Mouse (Mus musculus): ENCODE measurements at regions not wholly inside any gene's neighbourhood (a gene's known extent, or its start where the extent isn't known, plus 50 kb on each side); places are given as distances from the start of the nearest gene placed in this dataset.

- no peak overlapping the region for H3K9ac ChIP-seq
- no peak overlapping the region for H3K4me3 ChIP-seq (ENCODE audit: low read depth, low read length)
- H3K36me3 ChIP-seq (ENCODE audit: insufficient read depth) = no peaks in the 10 kb centered on the region
- no peaks in the 10 kb centered on the region for H3K4me1 ChIP-seq (ENCODE audit: insufficient read depth)
- DNase-seq (no peak), ATAC-seq (no peak)
- 42% methylated on average over 2 of the region's 2 CpGs for WGBS
- H3K9me3 ChIP-seq (ENCODE audit: low read length) = no peaks in the 10 kb centered on the region
- H3K27ac ChIP-seq (ENCODE audit: low read depth, low read length) = no peak overlapping the region
- H3K4me2 ChIP-seq (ENCODE audit: low read depth) = no peak overlapping the region
- TF ChIP-seq CTCF (IDR thresholded peaks at IDR 0.05; ENCODE audit: low read depth) = no peak
- no peaks in the 10 kb centered on the region for H3K27me3 ChIP-seq (ENCODE audit: insufficient read depth, low read length)
Observed at GRCm38 (mm10) chr14:74019421-74019820, 358.4 kb downstream of the Gm21750 start.

- Histone ChIP-seq H3K36me3 (ENCODE audit: insufficient read depth) (no peaks in the 10 kb centered on the region), H3K4me2 (ENCODE audit: low read depth) (no peak overlapping the region), H3K4me1 (ENCODE audit: insufficient read depth) (0 out of 2 replicates have a peak, but pooled peaks cover 5% of the 10 kb centered on the region), H3K9ac (no peak overlapping the region), H3K27me3 (ENCODE audit: insufficient read depth, low read length) (no peaks in the 10 kb centered on the region), H3K27ac (ENCODE audit: low read depth, low read length) (no peak overlapping the region), H3K4me3 (ENCODE audit: low read depth, low read length) (no peak overlapping the region), H3K9me3 (ENCODE audit: low read length) (no peaks in the 10 kb centered on the region)
- DNase-seq = peak; percentile 14
- WGBS = 56% methylated on average over 5 of the region's 5 CpGs
- no peak for TF ChIP-seq CTCF (IDR thresholded peaks at IDR 0.05; ENCODE audit: low read depth)
- peak; percentile 76 for ATAC-seq
Observed at GRCm38 (mm10) chr14:74047009-74047694, 386.1 kb downstream of the Gm21750 start.

GRCm38 (mm10) chr14:74047695-74048280 lies 386.8 kb downstream of the Gm21750 start:
- Histone ChIP-seq H3K27ac (ENCODE audit: low read depth, low read length) (peak overlapping the region; percentile 46; the same call in 1 of the 2 replicates), H3K4me1 (ENCODE audit: insufficient read depth) (0 out of 2 replicates have a peak, but pooled peaks cover 5% of the 10 kb centered on the region), H3K4me2 (ENCODE audit: low read depth) (no peak overlapping the region), H3K9me3 (ENCODE audit: low read length) (no peaks in the 10 kb centered on the region), H3K4me3 (ENCODE audit: low read depth, low read length) (no peak overlapping the region), H3K27me3 (ENCODE audit: insufficient read depth, low read length) (no peaks in the 10 kb centered on the region), H3K9ac (peak overlapping the region; percentile 14; the same call in 1 of the 2 replicates), H3K36me3 (ENCODE audit: insufficient read depth) (no peaks in the 10 kb centered on the region)
- peak; percentile 12 for DNase-seq
- no peak for TF ChIP-seq CTCF (IDR thresholded peaks at IDR 0.05; ENCODE audit: low read depth)
- peak; percentile 83 for ATAC-seq
- whole genome bisulfite sequencing = 65% methylated on average over 6 of the region's 6 CpGs

GRCm38 (mm10) chr14:74048386-74048785 lies 387.4 kb downstream of the Gm21750 start:
- no peak overlapping the region for H3K9ac ChIP-seq
- H3K27ac ChIP-seq (ENCODE audit: low read depth, low read length) = no peak overlapping the region
- no peak for DNase-seq
- H3K4me2 ChIP-seq (ENCODE audit: low read depth) = no peak overlapping the region
- 70% methylated on average over 3 of the region's 3 CpGs for WGBS
- no peaks in the 10 kb centered on the region for H3K27me3 ChIP-seq (ENCODE audit: insufficient read depth, low read length)
- ATAC-seq = no peak
- H3K4me1 ChIP-seq (ENCODE audit: insufficient read depth) = 0 out of 2 replicates have a peak, but pooled peaks cover 5% of the 10 kb centered on the region
- no peaks in the 10 kb centered on the region for H3K9me3 ChIP-seq (ENCODE audit: low read length)
- no peak for TF ChIP-seq CTCF (IDR thresholded peaks at IDR 0.05; ENCODE audit: low read depth)
- H3K4me3 ChIP-seq (ENCODE audit: low read depth, low read length) = no peak overlapping the region
- no peaks in the 10 kb centered on the region for H3K36me3 ChIP-seq (ENCODE audit: insufficient read depth)

GRCm38 (mm10) chr14:74066051-74066450 lies 405.0 kb downstream of the Gm21750 start:
- H3K36me3 ChIP-seq (ENCODE audit: insufficient read depth) = no peaks in the 10 kb centered on the region
- ATAC-seq (no peak), DNase-seq (no peak)
- H3K27me3 ChIP-seq (ENCODE audit: insufficient read depth, low read length) = no peaks in the 10 kb centered on the region
- no peak overlapping the region for H3K9ac ChIP-seq
- TF ChIP-seq CTCF (IDR thresholded peaks at IDR 0.05; ENCODE audit: low read depth) = no peak
- no peaks in the 10 kb centered on the region for H3K4me1 ChIP-seq (ENCODE audit: insufficient read depth)
- no peak overlapping the region for H3K4me3 ChIP-seq (ENCODE audit: low read depth, low read length)
- no peak overlapping the region for H3K27ac ChIP-seq (ENCODE audit: low read depth, low read length)
- H3K4me2 ChIP-seq (ENCODE audit: low read depth) = no peak overlapping the region
- H3K9me3 ChIP-seq (ENCODE audit: low read length) = no peaks in the 10 kb centered on the region

- DNase-seq (no peak), ATAC-seq (no peak)
- no peaks in the 10 kb centered on the region for H3K9me3 ChIP-seq (ENCODE audit: low read length)
- H3K4me2 ChIP-seq (ENCODE audit: low read depth) = no peak overlapping the region
- no peak overlapping the region for H3K27ac ChIP-seq (ENCODE audit: low read depth, low read length)
- no peak for TF ChIP-seq CTCF (IDR thresholded peaks at IDR 0.05; ENCODE audit: low read depth)
- H3K36me3 ChIP-seq (ENCODE audit: insufficient read depth) = no peaks in the 10 kb centered on the region
- 84% methylated on average over 2 of the region's 2 CpGs for WGBS
- no peak overlapping the region for H3K9ac ChIP-seq
- no peaks in the 10 kb centered on the region for H3K27me3 ChIP-seq (ENCODE audit: insufficient read depth, low read length)
- 0 out of 2 replicates have a peak, but pooled peaks cover 2% of the 10 kb centered on the region for H3K4me1 ChIP-seq (ENCODE audit: insufficient read depth)
- no peak overlapping the region for H3K4me3 ChIP-seq (ENCODE audit: low read depth, low read length)
Observed at GRCm38 (mm10) chr14:74093016-74093415, 432.0 kb downstream of the Gm21750 start.

- no peak overlapping the region for H3K27ac ChIP-seq (ENCODE audit: low read depth, low read length)
- DNase-seq = no peak
- WGBS = 93% methylated on average over 4 of the region's 4 CpGs
- 0 out of 2 replicates have a peak, but pooled peaks cover 4% of the 10 kb centered on the region for H3K4me1 ChIP-seq (ENCODE audit: insufficient read depth)
- no peaks in the 10 kb centered on the region for H3K27me3 ChIP-seq (ENCODE audit: insufficient read depth, low read length)
- H3K9me3 ChIP-seq (ENCODE audit: low read length) = no peaks in the 10 kb centered on the region
- no peak overlapping the region for H3K9ac ChIP-seq
- ATAC-seq = no peak
- H3K36me3 ChIP-seq (ENCODE audit: insufficient read depth) = no peaks in the 10 kb centered on the region
- H3K4me2 ChIP-seq (ENCODE audit: low read depth) = no peak overlapping the region
- no peak overlapping the region for H3K4me3 ChIP-seq (ENCODE audit: low read depth, low read length)
- TF ChIP-seq CTCF (IDR thresholded peaks at IDR 0.05; ENCODE audit: low read depth) = no peak
Observed at GRCm38 (mm10) chr14:74099696-74100095, 438.7 kb downstream of the Gm21750 start.

Data from forebrain, postnatal 0 days (tissue).